Mouse (Mus musculus): ENCODE measurements around the gene Hbq1a.
A peak's percentile ranks its signal among the peaks of the same experiment; 100 is the strongest.
"Not testable (repeated sequence)": the region's sequence is repeated elsewhere in the genome, so short reads cannot be mapped to it uniquely, and the experiment has no call there.

Gene Hbq1a

DNA sequence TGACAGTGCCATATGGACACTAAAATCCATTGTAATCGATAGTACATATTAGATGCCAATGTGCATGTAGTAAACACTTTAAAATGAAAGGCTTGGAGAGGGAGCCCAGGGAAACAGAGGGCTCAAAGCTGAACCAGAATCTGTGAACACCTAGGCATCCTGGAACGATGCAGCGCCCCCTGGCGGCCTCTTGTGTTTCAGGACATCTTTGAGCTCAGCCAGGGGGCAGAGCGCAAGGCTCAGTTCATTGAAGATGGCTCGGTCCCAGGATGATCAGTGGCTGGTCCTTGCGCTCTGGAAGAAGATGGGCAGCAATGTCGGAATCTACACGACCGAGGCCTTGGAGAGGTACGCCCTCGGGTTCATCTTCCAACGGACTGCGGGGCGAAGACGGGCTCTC is at the start of gene Hbq1a:
TSS of gene Hbq1a (plus strand) at position 205 of the 400 bp plus-strand sequence.
- peak; percentile 81 for DNase-seq

- no peak for DNase-seq
These were observed 48.7 kb upstream of the Hbq1a start for GRCm38 (mm10) chr11:32250880-32251763.

DNA sequence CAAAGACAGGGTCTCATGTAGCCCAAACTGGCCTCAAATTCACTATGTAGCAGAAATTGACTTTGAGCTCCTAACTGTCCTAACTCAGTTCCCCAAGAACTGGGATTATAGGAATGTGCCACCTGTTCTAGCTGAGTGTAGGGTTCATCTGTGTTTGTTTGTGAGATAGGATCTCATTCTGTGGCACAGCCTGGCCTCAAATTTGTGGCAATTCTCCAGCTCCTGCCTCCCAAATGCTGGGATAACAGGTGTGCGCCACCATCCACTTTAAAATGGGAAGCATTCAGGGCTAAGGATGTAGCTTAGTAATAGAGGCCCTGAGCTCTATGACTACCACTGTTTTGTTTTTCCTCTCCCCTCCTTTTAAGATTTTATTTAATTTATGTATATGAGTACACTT is 46.7 kb upstream of the Hbq1a start:
- DNase-seq, result no peak

GRCm38 (mm10) chr11:32256146-32256545 is 43.7 kb upstream of the Hbq1a start:
- no peak for DNase-seq

DNA sequence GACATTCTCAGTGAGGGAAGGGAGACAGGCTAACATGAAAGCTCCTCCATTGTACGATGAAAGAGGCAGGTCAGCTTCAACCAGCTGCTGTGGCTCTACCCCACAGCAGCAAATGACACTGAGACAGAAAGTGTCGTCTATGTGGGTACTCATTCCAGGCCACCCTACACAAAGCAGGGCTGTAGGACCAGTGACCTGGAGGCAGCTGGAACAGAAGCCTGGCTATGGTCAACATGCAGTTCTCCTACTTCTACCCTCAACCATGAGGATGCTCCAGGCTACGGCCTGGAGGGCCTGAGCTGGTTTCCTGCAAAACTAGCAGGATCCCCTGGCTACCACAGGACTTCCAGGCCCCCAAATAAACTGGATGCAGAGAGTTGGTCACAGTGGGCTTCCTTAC is 43.3 kb upstream of the Hbq1a start:
- no peak for DNase-seq

DNA sequence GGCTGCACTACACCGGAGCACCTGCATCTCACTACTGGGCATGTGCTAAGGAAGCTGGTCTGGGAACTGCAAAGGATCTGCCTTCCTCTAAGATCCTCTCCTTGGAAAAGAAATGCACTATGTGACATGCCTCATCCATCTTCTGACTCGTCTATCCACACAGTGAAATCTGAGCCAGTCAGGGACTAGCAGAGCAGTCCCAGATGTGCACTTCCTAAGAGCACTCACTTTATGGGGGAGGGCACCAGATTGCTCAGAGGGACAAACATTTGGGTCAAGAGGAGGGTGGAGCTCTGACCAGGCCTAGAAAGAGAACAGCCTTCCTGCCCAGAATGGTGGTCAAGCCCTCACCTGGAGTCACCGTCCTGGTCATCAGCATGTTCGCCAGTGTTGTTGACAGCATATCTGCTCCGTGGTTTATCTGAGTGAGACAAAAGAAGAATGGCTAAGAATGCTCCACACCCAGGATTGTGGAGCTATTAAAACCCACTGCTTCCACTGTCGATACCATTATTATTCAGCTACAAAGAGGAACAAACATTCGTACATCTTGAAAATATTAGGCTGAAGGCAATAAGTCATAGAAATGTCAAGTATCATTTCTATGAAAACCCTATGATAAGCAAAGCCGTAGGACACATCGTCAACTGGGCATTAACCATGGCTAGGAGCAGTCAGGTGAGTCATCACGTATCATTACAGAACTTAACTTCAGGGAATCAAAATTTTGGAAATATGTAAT is 37.0 kb upstream of the Hbq1a start:
- no peak for DNase-seq

- DNase-seq, result no peak
These were observed 34.6 kb upstream of the Hbq1a start for GRCm38 (mm10) chr11:32265117-32265738.

DNA sequence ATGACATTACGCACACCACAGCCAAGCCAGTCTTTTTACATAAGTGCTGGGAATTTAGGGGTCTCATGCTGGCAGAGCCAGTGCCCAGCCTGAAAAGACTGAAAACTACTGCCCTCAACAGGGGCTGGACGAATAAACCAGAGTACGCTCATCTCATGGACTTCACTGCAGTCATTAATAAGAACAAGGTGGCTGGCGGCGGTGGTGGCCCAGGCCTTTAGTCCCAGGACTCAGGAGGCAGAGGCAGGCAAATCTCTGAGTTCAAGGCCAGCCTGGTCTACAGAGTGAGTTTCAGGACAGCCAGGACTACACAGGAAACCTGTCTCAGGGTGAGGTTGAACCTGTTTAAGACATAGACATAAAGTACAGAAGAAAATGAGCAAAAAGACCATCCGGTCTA is 33.7 kb upstream of the Hbq1a start:
- no peak for DNase-seq

GRCm38 (mm10) chr11:32266776-32267175 is 33.1 kb upstream of the Hbq1a start:
- no peak for DNase-seq

DNA sequence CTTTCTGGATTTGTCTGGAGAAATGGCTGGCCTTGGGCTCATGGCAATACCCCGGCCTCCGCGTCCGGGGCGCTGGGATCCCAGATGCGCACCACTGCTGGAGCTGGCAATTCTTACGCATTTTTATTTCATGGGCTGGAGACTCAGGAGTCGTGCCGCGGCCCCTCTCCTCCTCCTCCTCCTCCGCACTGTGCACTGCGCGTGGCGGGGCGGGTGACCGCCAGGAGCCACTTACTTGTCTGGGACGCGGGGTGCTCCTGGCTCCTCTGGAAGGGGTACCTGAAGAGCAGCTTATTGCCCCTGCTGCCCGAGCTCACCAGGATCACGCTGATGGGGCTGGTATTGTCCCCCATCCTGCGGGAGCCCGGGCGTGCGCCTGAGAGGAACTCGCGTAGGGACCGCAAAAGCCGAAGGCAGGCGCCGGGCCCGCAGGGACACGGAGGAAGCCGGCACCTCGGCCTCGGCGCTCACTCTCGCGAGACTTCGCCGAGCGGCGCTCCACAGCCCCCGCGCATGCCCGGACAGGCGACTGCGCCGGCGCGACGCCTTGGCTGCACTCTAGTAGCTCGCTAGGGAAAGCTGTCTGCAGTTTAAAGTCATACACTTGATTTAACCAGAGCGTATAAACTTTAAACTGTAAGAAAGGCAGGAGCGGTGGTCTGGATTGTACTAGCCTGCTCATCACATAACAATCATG is 32.5 kb upstream of the Hbq1a start, which contains the start of gene Nprl3:
TSS of gene Nprl3 (minus strand) at position 520 of the 697 bp plus-strand sequence.
- peak; percentile 99 for DNase-seq

- DNase-seq, result peak; percentile 14
These were observed 31.9 kb upstream of the Hbq1a start for GRCm38 (mm10) chr11:32267964-32268363.

- no peak for DNase-seq
These were observed 30.9 kb upstream of the Hbq1a start for GRCm38 (mm10) chr11:32268952-32269351.

GRCm38 (mm10) chr11:32271178-32271577 is 28.7 kb upstream of the Hbq1a start:
- no peak for DNase-seq

DNA sequence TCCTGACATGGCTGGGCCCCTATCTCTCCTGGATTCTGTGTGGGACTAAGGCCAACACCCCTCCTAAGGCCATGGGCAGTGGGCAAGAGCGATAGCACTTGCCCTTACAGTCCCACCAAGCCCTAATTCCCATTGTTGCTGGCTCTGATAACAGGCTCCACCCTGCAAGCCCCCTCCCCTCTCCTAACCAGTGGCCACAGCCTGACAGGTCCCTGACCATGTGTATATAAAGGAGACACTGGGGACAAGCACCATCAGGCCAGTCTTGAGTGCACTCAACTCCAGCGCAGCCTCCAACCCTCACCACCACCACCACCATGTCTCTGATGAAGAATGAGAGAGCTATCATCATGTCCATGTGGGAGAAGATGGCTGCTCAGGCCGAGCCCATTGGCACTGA is 23.5 kb upstream of the Hbq1a start, which contains the start of gene Hba-x:
TSS of gene Hba-x (plus strand) at position 54 of the 400 bp plus-strand sequence.
- no peak for DNase-seq

DNA sequence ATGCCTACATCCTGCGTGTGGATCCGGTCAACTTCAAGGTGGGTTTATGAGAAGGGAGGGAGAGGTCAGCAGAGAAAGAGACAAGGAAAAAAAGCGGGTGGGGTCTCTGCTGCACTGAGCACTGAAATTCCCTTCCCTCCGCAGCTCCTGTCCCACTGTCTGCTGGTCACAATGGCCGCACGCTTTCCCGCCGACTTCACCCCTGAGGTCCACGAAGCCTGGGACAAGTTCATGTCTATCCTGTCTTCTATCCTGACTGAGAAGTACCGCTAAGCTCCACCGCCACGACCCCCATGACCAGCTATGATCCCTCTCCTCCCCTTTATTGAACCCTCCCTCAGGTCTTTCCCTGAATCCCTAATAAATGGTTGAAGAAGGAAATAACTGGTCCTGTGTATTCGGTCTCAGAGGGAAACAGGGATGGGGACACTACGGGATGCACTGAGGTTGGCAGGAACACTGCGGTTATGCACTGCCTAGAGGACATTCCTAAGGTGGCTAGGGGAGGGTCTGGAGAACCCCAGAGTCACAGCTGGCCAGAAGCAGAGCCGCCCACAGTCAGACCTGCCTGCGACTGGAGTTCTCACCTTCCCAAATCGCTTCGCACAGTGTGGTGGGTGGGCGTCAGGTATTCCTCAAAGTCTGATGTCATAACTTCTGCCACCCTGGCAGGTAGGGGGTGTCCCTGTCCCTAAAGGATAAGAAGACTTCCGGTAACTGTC is 22.0 kb upstream of the Hbq1a start:
- DNase-seq, result no peak

DNA sequence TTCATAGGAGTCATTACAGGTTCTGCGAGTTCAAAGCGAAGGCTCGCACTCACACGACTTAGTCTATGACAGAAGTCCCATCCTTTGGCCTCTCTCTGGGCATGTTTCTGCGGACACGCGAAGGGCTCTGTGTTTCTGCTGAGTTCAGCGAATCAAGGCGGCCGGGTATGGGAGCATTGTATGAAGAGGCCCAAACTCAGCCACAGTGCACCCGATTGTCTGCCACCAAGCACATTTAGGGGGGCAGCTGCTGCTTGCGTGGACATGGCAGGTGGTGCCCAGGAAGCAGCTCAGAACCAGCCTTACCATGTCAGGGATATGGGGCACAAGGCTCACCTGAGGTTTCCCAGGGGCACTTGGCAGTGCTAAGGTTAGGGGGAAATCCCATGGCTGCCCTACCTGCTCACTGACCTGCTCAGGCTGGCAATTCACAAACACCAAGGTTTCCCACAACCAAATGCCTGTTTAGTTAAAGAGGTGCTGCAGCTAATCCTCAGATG is 21.4 kb upstream of the Hbq1a start:
- DNase-seq, result no peak

DNA sequence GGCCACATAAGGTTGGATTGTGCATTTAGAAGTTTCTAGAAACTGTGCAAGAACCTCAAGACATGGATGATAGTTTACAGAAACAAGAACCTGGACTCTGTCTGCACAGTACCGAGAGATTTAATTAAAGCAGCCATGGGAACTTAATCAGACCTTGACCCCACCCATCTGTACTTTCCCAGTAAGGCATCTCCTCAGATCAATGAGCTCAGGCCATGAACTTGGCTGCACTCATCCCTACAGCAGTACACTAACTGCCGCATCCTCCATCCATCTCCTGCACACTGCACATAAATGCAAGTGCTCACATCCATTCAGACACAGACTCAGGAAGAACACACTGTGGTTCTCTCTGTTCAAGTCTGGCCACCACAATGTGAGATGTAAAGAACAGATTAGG is 19.2 kb upstream of the Hbq1a start:
- DNase-seq, result no peak

- no peak for DNase-seq
These were observed 18.3 kb upstream of the Hbq1a start for GRCm38 (mm10) chr11:32281416-32282144.

DNA sequence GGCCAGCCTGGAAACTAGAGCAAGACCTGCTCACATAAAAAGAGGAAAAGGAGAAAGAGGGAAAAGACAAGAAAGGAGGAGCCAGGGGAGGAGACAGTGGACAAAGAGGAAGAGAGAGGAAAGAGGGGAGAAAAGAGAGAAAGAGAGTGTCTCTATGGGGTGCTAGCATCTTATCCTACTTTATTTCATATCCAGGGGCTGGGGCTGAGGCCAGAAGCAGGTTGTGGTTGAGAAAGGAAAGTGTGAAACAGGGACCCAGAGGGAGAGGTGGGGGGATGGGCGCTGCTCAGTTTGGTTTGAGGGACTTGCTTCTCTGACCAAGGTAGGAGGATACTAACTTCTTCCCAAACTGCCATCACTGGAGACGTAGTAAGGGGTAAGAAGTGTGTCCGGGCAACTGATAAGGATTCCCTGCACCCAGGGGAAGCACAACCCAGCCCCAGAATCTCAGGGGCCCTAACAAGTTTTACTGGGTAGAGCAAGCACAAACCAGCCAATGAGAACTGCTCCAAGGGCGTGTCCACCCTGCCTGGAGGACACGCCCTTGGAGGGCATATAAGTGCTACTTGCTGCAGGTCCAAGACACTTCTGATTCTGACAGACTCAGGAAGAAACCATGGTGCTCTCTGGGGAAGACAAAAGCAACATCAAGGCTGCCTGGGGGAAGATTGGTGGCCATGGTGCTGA is 16.6 kb upstream of the Hbq1a start, which contains the start of gene Hba-a1:
TSS of gene Hba-a1 (plus strand) at position 421 of the 687 bp plus-strand sequence.
- DNase-seq, result not testable (repeated sequence)

- not testable (repeated sequence) for DNase-seq
These were observed 15.3 kb upstream of the Hbq1a start for GRCm38 (mm10) chr11:32284582-32284981.
